Mouse (Mus musculus) embryonic facial prominence, embryonic 14.5 days (tissue): ENCODE results near the gene Zbtb2. TPM values are rescaled to one million over a fixed set of nuclear protein-coding genes. Genes with fewer than 3 reads are reported as not detected.
A peak's percentile ranks its signal among the peaks of the same experiment; 100 is the strongest.

Experiments used
- ATAC-seq: fragments of 200-750 bp; cut with Nextera tagmentation; 2 replicates; pipeline ENCODE4 v1.8.0; 2017; ENCODE audit warnings: low read depth, moderate number of reproducible peaks, moderate TSS enrichment
- DNase-seq: peaks from one replicate; pipeline ENCODE4 v3.0.0-alpha.2; 2015; ENCODE audit warnings: low spot score
- H3K27ac ChIP-seq: fragments of 300-500 bp; sonication (generic); replicated peaks from 2 replicates; pipeline ENCODE4 v1.5.1; 2014; ENCODE audit warnings: low read depth, mild to moderate bottlenecking, low read length, moderate library complexity
- H3K27me3 ChIP-seq: fragments of 300-500 bp; sonication (generic); replicated peaks from 2 replicates; pipeline ENCODE4 v1.6.1; 2014; ENCODE audit warnings: low read length; ENCODE audit not compliant: control insufficient read depth, insufficient read depth
- H3K36me3 ChIP-seq: fragments of 300-500 bp; sonication (generic); 2 replicates; pipeline ENCODE4 v1.6.1; 2014; ENCODE audit warnings: low read length, mixed read lengths; ENCODE audit not compliant: control insufficient read depth, insufficient read depth
- H3K4me1 ChIP-seq: fragments of 300-500 bp; sonication (generic); 2 replicates; pipeline ENCODE4 v1.6.1; 2014; ENCODE audit warnings: antibody characterized with exemption, low read length; ENCODE audit not compliant: control insufficient read depth, insufficient read depth
- H3K4me2 ChIP-seq: fragments of 300-500 bp; sonication (generic); 2 replicates; pipeline ENCODE4 v1.6.1; 2014; ENCODE audit warnings: low read depth, mild to moderate bottlenecking, low read length, moderate library complexity, mixed read lengths
- H3K4me3 ChIP-seq: fragments of 300-500 bp; sonication (generic); 2 replicates; pipeline ENCODE4 v1.5.1; 2014; ENCODE audit warnings: low read depth, mild to moderate bottlenecking, low read length
- H3K9ac ChIP-seq: fragments of 300-500 bp; sonication (generic); 2 replicates; pipeline ENCODE4 v1.6.1; 2014; ENCODE audit warnings: low read depth, mild to moderate bottlenecking, low read length, moderate library complexity, mixed read lengths
- H3K9me3 ChIP-seq: fragments of 300-500 bp; sonication (generic); 2 replicates; pipeline ENCODE4 v1.6.1; 2016; ENCODE audit warnings: low read length; ENCODE audit not compliant: control insufficient read depth
- WGBS: fragments of 180-500 bp; shearing (Covaris S2); extraction: QIAGEN DNeasy Blood & Tissue Kit; methylation state at CpG from one replicate; pipeline ENCODE4 v1.1.7; 2014; 5-methylcytosine and 5-hydroxymethylcytosine counted together
- polyA plus RNA-seq: library from polyadenylated mRNA; unstranded; fragments of >200 nt; fragmentation: Nextera tagmentation; extraction: Ambion mirVana; gene quantifications from 2 replicates; pipeline ENCODE4 v1.2.1, GENCODE M21; 2014

The Zbtb2 gene
- polyA plus RNA-seq, 1 experiment from 2014 or later = 14.4 TPM

- peaks cover 21% of the 10 kb centered on the region for H3K4me1 ChIP-seq
- no peak for DNase-seq
- no peak overlapping the region for H3K27ac ChIP-seq
- peak overlapping the region; percentile 71 for H3K4me2 ChIP-seq
- ATAC-seq = no peak
- no peaks in the 10 kb centered on the region for H3K27me3 ChIP-seq
- peak overlapping the region; percentile 97 for H3K4me3 ChIP-seq
- 40% methylated on average over 5 of the region's 5 CpGs for WGBS
- H3K9ac ChIP-seq = peak overlapping the region; percentile 99
- no peaks in the 10 kb centered on the region for H3K9me3 ChIP-seq
- H3K36me3 ChIP-seq = peaks cover 23% of the 10 kb centered on the region
Observed at GRCm38 (mm10) chr10:4389461-4390112, 1.7 kb upstream of the Zbtb2 start.

- ATAC-seq (no peak), DNase-seq (no peak)
- WGBS = 19% methylated on average over 10 of the region's 10 CpGs
- H3K4me2 ChIP-seq = peak overlapping the region; percentile 71
- peaks cover 19% of the 10 kb centered on the region for H3K36me3 ChIP-seq
- H3K27me3 ChIP-seq = no peaks in the 10 kb centered on the region
- no peak overlapping the region for H3K27ac ChIP-seq
- peaks cover 21% of the 10 kb centered on the region for H3K4me1 ChIP-seq
- H3K9ac ChIP-seq = peak overlapping the region; percentile 99
- peak overlapping the region; percentile 97 for H3K4me3 ChIP-seq
- no peaks in the 10 kb centered on the region for H3K9me3 ChIP-seq
Observed at GRCm38 (mm10) chr10:4389036-4389435, 1.1 kb upstream of the Zbtb2 start.

GRCm38 (mm10) chr10:4388384-4388745 lies 457 bp upstream of the Zbtb2 start:
- peak; percentile 35 for DNase-seq
- no peak for ATAC-seq
- H3K36me3 ChIP-seq = peaks cover 14% of the 10 kb centered on the region; the same call in 1 of the 2 replicates
- peak overlapping the region; percentile 71 for H3K4me2 ChIP-seq
- peak overlapping the region; percentile 97 for H3K4me3 ChIP-seq
- under 1% methylated on average over 18 of the region's 19 CpGs for WGBS
- H3K9ac ChIP-seq = peak overlapping the region; percentile 99
- H3K27ac ChIP-seq = peak overlapping the region; percentile 99
- H3K27me3 ChIP-seq = no peaks in the 10 kb centered on the region
- H3K4me1 ChIP-seq = peaks cover 21% of the 10 kb centered on the region
- H3K9me3 ChIP-seq = no peaks in the 10 kb centered on the region

GRCm38 (mm10) chr10:4386609-4387591 lies 1.0 kb downstream of the Zbtb2 start:
- Histone ChIP-seq H3K4me2 (peak overlapping the region; percentile 71), H3K9ac (peak overlapping the region; percentile 99), H3K9me3 (no peaks in the 10 kb centered on the region), H3K4me1 (peaks cover 21% of the 10 kb centered on the region), H3K27ac (peak overlapping the region; percentile 99), H3K4me3 (peak overlapping the region; percentile 97), H3K36me3 (0 out of 2 replicates have a peak, but pooled peaks cover 2% of the 10 kb centered on the region), H3K27me3 (no peaks in the 10 kb centered on the region)
- 0% methylated on average over 7 of the region's 133 CpGs for WGBS
- ATAC-seq = peak; percentile 92
- peak; percentile 97 for DNase-seq

GRCm38 (mm10) chr10:4384244-4384643 lies 3.7 kb downstream of the Zbtb2 start:
- ATAC-seq = no peak
- 92% methylated on average over 7 of the region's 7 CpGs for WGBS
- H3K9ac ChIP-seq = no peak overlapping the region
- H3K27me3 ChIP-seq = no peaks in the 10 kb centered on the region
- H3K9me3 ChIP-seq = no peaks in the 10 kb centered on the region
- H3K27ac ChIP-seq = no peak overlapping the region
- no peak overlapping the region for H3K4me2 ChIP-seq
- peaks cover 5% of the 10 kb centered on the region for H3K4me1 ChIP-seq
- H3K4me3 ChIP-seq = no peak overlapping the region
- H3K36me3 ChIP-seq = no peaks in the 10 kb centered on the region
- no peak for DNase-seq

- Histone ChIP-seq H3K9me3 (no peaks in the 10 kb centered on the region), H3K4me1 (no peaks in the 10 kb centered on the region), H3K27me3 (no peaks in the 10 kb centered on the region), H3K27ac (no peak overlapping the region), H3K36me3 (no peaks in the 10 kb centered on the region), H3K9ac (no peak overlapping the region), H3K4me3 (no peak overlapping the region), H3K4me2 (no peak overlapping the region)
- no peak for ATAC-seq
- no peak for DNase-seq
- WGBS = 85% methylated on average over 5 of the region's 5 CpGs
Observed at GRCm38 (mm10) chr10:4380748-4381147, 7.2 kb downstream of the Zbtb2 start.

- H3K36me3 ChIP-seq = peaks cover 13% of the 10 kb centered on the region; the same call in 1 of the 2 replicates
- no peak overlapping the region for H3K9ac ChIP-seq
- no peak overlapping the region for H3K4me3 ChIP-seq
- DNase-seq = no peak
- H3K27me3 ChIP-seq = no peaks in the 10 kb centered on the region
- H3K27ac ChIP-seq = no peak overlapping the region
- H3K4me2 ChIP-seq = no peak overlapping the region
- H3K4me1 ChIP-seq = no peaks in the 10 kb centered on the region
- ATAC-seq = no peak
- WGBS = 85% methylated on average over 7 of the region's 7 CpGs
- no peaks in the 10 kb centered on the region for H3K9me3 ChIP-seq
Observed at GRCm38 (mm10) chr10:4376931-4377330, 11.0 kb downstream of the Zbtb2 start.

- H3K27ac ChIP-seq = no peak overlapping the region
- no peak for ATAC-seq
- no peak for DNase-seq
- WGBS = 57% methylated on average over 7 of the region's 7 CpGs
- peaks cover 13% of the 10 kb centered on the region; the same call in 1 of the 2 replicates for H3K36me3 ChIP-seq
- no peaks in the 10 kb centered on the region for H3K27me3 ChIP-seq
- H3K4me1 ChIP-seq = no peaks in the 10 kb centered on the region
- no peak overlapping the region for H3K4me3 ChIP-seq
- no peaks in the 10 kb centered on the region for H3K9me3 ChIP-seq
- H3K4me2 ChIP-seq = no peak overlapping the region
- no peak overlapping the region for H3K9ac ChIP-seq
Observed at GRCm38 (mm10) chr10:4376461-4376860, 11.4 kb downstream of the Zbtb2 start.
